Mouse (Mus musculus) layer of hippocampus, adult 8-10 months (tissue): ENCODE results near the gene Sertad2. TPM values are rescaled to one million over a fixed set of nuclear protein-coding genes. Genes with fewer than 3 reads are reported as not detected.

Experiments
- DNase-seq, 2 experiments: peaks; one replicate each; pipeline ENCODE4 v3.0.0; 2022; ENCODE audit warnings: low spot score in 2 of 2
- total RNA-seq, 4 experiments: library from RNA; stranded (reverse); gene quantifications; 2 replicates each; pipeline ENCODE4 v1.2.4; 2022

The Sertad2 gene
- total RNA-seq, 4 experiments from 2014 or later: 17.4 to 24.3 (median 20.9) TPM

- DNase-seq: no peak
Observed at GRCm38 (mm10) chr11:20594229-20595201, 51.5 kb downstream of the Sertad2 start.

- DNase-seq: peak; percentile 43 to 49
Observed at GRCm38 (mm10) chr11:20603066-20603812, 60.2 kb downstream of the Sertad2 start.

- no peak for DNase-seq
Observed at GRCm38 (mm10) chr11:20604119-20604518, 61.1 kb downstream of the Sertad2 start.

- DNase-seq: no peak
Observed at GRCm38 (mm10) chr11:20605613-20606012, 62.6 kb downstream of the Sertad2 start.

DNA sequence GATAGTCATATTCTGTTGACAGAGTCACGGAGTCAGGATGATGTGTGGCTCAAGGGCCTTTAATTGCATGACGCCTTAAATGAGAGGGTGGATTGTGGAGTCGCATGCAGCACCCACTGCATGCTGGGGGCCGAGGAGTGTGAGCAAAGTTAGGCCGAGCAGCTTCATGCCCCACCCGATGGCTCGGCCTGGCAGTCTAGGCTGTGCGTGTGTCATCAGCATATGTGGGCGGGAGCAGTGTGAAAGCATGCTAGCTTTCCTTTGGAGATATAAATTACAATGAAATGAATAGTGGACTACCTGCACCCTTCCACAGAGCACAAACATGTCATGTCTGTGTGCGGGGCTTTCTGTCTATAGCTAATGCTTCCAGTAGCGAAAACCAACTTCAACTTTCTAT lies 65.4 kb downstream of the Sertad2 start:
- peak in 1 of 2 experiments; percentile 16 for DNase-seq

DNA sequence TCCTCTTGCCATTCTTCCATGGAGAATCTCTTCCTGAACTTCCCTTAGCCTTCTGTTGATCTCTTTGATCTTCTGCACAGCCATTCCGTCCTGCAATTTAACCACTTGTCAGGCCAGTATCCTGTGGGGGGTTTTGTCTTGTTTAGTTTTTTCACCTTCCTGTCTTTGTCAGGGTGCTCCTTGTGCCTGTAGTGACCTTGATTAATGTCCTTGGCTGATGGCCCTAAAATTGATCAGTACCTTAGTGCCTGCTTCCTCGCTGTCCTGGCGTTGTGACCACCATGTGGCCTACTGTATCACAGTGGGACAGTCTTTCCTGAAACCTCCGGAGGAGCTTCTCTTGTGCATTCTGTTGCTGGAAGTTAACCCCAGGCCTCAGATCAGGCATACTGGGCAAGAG lies 70.2 kb downstream of the Sertad2 start:
- DNase-seq: no peak

- DNase-seq: no peak
Observed at GRCm38 (mm10) chr11:20616103-20616502, 73.0 kb downstream of the Sertad2 start.

DNA sequence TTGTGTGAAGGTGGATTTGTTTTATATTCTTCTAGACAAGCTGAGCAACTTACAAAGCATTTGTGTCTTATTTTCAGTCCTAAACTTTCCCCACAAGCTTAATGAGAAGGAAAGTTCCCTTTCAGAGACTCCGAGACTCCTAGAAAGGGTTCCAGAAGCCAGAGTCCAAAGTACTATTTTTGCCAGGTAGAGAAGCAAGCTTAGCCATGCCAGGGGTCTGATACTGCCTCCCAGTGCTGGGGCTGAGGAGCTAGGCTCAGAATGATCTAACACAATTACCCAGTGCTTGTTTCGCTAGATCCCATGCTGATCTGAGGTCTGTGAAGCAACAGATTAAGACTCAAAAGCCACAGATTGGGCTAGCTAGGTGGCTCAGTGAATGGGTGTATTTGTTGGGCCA lies 84.1 kb downstream of the Sertad2 start:
- DNase-seq: no peak

DNA sequence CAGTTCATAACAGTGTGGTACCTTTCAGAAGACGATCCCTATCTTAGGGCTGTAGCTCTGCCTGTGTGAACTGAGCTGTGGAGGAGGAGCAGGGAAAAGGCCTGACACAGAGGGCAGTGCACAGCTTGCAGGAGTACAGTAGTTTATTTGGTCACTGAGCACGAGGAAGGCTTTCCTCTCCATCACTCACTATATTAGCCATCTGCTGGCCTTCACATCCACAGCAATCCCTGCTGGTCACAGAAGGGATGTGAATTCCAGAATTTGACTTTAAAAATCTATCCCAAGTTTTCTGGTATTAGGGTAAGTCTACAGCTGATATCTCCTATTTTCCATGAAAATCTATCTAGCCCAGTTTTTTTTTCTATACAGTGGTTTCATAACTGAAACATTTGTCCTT lies 85.2 kb downstream of the Sertad2 start:
- no peak for DNase-seq

DNA sequence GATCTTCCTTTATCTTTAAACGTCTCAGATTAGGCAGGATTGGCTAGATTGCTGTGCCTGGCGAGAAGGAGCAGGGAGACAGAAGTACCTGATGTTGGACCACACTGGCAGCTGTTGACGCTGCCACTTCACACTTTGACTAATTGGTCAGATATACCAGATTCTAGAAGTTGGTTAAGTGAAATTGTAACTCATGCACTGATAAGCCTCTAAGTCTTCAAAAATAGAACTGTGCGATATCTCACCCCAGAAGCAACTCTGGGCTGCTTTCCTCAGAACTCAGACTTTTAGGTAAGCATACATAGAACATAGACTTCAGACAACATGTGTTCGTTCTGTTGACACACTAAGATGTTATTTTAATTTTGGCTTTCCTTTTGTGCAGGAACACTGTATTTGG lies 86.6 kb downstream of the Sertad2 start:
- DNase-seq: no peak

DNA sequence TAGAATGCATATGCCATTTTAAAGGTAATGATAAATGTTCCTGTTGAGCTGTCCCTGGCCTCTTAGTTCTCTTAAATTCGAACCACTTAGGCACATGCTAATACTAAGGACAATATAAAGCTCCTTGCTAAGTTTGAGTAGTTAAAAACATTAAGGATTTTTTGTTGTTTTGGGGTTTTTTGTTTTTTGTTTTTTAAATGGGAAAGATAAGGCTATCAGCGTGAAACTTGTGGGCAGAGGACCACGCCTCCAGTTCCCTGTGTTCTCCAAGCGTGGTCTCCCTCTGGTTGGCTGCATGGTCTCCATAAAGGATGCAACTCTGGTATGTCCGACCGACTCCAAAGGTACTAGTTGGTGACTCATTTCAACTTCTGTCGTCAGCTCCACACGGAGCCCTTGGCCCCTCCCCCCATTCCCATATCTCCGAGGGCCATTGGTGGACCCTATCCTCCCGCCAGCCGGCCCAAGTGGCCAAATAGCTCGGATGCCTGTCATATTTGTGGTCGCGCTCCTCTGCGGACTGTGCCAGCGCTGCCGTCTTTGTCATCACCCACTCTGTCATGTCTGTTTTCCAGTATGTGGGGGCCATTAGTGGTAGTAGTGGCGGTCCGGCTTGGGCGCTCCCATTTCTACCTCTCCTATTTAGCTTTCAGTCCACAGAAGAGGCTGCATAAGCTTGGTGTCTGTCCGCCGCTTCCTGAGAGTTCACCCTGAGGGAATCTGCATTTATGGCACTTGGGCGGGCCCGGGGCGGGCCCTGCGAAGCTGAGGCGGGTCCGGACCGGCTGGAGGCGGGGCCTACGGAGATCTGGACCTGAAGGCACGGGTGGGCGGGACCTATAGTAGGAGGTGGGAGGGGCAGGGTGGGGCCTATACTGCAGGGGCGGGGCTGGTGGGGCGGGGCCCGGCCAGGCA lies 88.2 kb downstream of the Sertad2 start:
- DNase-seq: peak; percentile 95

GRCm38 (mm10) chr11:20631941-20632618 lies 89.0 kb downstream of the Sertad2 start:
- DNase-seq: no peak

- no peak for DNase-seq
Observed at GRCm38 (mm10) chr11:20632619-20632965, 89.5 kb downstream of the Sertad2 start.

DNA sequence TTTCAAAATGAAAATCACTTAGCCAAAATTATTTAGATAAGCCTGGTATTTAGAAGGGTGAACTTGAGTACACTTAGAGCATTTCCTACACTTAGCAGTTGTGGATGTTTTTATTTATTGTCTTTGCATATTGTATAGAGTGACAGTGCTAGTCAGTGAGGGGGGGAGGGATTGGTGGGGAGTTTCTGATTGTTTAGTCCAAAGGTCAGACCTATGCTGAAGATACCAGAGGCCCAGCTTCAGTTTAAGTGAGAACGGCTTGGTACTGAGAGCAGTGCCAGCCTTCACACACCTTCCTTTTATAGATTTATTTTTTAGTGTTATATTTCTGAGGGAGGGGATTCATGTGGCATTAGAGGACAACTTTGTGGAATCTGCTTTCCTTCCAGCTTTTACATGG lies 91.5 kb downstream of the Sertad2 start:
- no peak for DNase-seq

DNA sequence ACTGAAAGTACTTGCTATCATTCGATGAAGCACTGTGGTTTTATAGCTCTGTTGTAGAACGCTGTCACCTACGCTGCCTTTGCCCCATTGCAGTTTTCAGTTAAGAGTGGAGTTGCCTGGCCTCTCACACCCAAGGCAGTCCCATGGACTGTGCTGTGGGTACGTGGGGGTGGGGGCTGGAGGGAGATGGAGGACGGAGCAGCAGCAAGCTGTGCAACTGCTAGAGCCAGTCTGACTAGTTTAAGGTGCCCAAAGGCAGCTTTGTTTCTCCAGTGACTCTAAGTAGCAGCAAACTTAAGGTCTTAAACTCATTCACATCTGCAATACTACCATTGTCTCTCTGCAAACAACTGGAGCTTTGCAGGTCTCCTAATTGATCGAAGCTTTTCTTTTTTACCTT lies 92.6 kb downstream of the Sertad2 start:
- DNase-seq: no peak

GRCm38 (mm10) chr11:20636114-20636513 lies 93.1 kb downstream of the Sertad2 start:
- DNase-seq: no peak

DNA sequence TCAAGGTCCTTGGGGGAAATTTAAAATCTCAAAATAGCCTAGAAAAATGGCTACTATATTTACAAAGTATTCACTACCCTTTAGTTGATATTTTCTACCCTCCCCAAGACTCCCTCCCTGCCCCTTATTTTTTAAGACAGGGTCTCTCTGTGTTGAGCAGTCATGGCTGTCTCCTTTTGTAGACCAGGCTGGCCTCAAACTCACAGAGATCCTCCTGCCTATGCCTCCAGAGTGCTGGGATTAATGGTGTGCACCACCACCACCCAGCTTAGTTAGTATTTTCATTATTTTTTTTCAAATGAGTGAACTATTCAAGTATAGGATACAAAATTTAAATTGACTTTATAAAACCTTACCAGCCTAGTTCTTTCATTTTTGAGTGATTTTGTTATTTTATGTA lies 94.0 kb downstream of the Sertad2 start:
- DNase-seq: no peak

DNA sequence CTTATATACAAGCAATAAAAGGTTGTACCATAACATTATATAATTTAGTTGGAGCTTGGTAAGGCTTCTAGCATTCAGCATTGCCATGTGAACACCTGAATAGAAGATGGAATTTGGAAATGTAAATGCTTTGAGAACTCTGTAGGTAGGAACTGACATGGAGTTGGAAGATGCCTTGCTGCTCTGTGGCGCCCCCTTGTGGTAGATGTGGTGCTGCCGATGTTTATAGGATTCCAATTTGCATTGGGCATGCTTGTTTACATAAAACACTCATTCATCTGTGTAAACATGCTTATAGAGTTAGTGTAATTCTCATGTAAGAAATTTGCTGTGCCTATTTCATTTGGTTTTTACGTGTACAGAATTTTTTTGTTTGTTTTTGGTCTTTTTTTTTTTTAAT lies 95.8 kb downstream of the Sertad2 start:
- peak in 1 of 2 experiments; percentile 71 for DNase-seq

GRCm38 (mm10) chr11:20639918-20640447 lies 96.9 kb downstream of the Sertad2 start:
- DNase-seq: no peak

GRCm38 (mm10) chr11:20642321-20642720 lies 99.3 kb downstream of the Sertad2 start:
- DNase-seq: no peak

GRCm38 (mm10) chr11:20643161-20643560 lies 100.1 kb downstream of the Sertad2 start:
- DNase-seq: no peak
